Mouse (Mus musculus): ENCODE measurements at regions not wholly inside any gene's neighbourhood (a gene's known extent, or its start where the extent isn't known, plus 50 kb on each side); places are given as distances from the start of the nearest gene placed in this dataset.

DNA sequence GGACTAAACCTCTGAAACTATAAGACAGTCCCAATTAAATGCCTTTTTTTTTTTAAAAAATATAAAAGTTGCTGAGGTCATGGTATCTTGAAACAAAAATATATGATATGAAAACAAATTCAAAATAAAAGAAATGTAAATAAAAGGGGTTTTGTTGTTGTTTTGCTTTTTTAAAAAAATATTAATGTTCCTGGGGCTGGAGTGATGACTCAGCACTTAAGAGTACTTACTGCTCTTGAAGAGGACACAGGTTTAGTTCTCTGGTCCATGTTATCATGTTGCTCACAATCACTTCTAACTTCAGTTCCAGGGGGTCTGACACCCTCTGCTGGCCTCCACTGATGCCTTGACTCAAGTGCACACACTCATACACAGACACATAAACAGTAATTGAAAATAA, 53.5 kb upstream of the Atp1a1 start:
- H3K4me1 ChIP-seq (ENCODE audit: control insufficient read depth, insufficient read depth, low read length) = no peaks in the 10 kb centered on the region
- no peak overlapping the region for H3K9ac ChIP-seq (ENCODE audit: low read depth, low read length, severe bottlenecking)
- ATAC-seq (ENCODE audit: low FRiP score, low read depth) = no peak
- H3K27ac ChIP-seq (replicated peaks; ENCODE audit: low read depth, low read length) = no peak overlapping the region
- no peak overlapping the region for H3K4me3 ChIP-seq (replicated peaks; ENCODE audit: low read length)
- no peak for TF ChIP-seq POLR2A (IDR thresholded peaks at IDR 0.05; ENCODE audit: borderline replicate concordance, extremely low read depth, insufficient read depth, insufficient read length)
- no peak overlapping the region for H3K4me2 ChIP-seq (replicated peaks; ENCODE audit: low read depth, low read length, severe bottlenecking)
- no peaks in the 10 kb centered on the region for H3K27me3 ChIP-seq (ENCODE audit: control insufficient read depth, insufficient read depth, low read length)
- H3K36me3 ChIP-seq (ENCODE audit: control insufficient read depth, insufficient read depth, low read length) = no peaks in the 10 kb centered on the region
- no peaks in the 10 kb centered on the region for H3K9me3 ChIP-seq (ENCODE audit: control insufficient read depth, low read length)
- DNase-seq (ENCODE audit: low spot score) = no peak

DNA sequence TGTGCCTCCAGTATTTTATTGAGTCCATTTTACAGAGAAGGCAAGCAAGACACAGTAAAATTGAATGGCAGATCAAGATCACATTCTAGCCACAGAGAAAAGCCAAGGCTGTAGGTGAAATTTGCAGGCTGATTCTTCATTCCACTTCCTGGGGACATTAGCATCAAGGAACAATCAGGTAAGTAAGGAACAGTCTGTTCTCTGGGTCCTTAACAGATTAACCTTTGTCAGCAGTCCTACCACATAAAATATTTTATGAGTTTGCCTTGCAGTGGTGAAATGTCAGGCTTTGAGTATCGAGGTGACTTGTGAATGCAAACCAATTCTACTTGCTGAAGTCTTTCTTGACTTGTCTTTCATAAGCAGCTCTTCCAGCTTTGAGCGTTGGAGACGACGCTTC, 50.2 kb upstream of the Atp1a1 start:
- Histone ChIP-seq H3K27me3 (ENCODE audit: control insufficient read depth, insufficient read depth, low read length) (no peaks in the 10 kb centered on the region), H3K9me3 (ENCODE audit: control insufficient read depth, low read length) (no peaks in the 10 kb centered on the region), H3K36me3 (ENCODE audit: control insufficient read depth, insufficient read depth, low read length) (no peaks in the 10 kb centered on the region), H3K27ac (replicated peaks; ENCODE audit: low read depth, low read length) (no peak overlapping the region), H3K4me3 (replicated peaks; ENCODE audit: low read length) (no peak overlapping the region), H3K4me2 (replicated peaks; ENCODE audit: low read depth, low read length, severe bottlenecking) (no peak overlapping the region), H3K9ac (ENCODE audit: low read depth, low read length, severe bottlenecking) (no peak overlapping the region), H3K4me1 (ENCODE audit: control insufficient read depth, insufficient read depth, low read length) (no peaks in the 10 kb centered on the region)
- no peak for DNase-seq (ENCODE audit: low spot score)
- 60% methylated on average over 4 of the region's 4 CpGs for WGBS
- no peak for ATAC-seq (ENCODE audit: low FRiP score, low read depth)
- no peak for TF ChIP-seq POLR2A (IDR thresholded peaks at IDR 0.05; ENCODE audit: borderline replicate concordance, extremely low read depth, insufficient read depth, insufficient read length)

Data from limb, embryonic 14.5 days (tissue).